Comparison of ENCODE assay signal across 10 mouse cellular contexts in the genomic region with DNA sequence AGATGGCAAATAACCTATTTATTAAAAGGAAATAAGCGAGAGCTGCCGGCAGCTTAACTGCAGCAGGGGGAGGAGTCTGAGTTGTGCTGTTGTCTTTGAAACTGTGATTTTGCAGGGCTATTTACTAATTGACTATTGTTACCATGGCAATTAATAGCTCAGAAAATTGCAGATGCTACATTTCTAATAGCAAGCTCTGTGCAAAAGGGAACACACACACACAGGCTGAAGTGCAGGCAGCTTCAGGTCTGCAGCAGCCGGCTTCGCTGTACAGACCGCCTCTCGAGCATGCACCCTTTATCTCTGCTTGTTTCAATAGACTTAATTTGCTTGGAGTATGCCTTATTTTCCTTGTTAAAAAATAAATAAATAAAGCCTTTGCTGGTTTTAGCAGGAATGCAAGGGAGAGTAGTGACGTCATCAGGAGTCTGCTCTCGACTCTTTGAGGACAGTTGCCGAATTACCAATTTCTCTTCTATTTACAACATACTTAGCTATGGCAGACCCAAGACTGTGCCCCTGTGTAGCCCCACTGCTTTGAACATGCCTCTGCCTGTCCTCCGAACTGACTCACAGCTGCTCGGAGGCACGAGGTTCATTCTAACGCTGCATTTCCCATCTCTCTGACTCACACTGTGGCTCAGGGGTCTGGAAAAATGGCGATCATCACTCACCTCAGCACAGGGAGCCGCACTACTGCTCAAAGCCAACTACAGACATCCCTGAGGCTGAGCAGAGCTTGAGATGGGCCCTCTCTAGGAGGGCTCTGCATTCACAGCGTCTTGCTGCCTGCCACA.
A peak's percentile ranks its signal among the peaks of the same experiment; 100 is the strongest.
DNase-seq lines count a peak whose midpoint lies in the region; ATAC-seq and TF ChIP-seq lines count a peak whose summit lies in the region.
"Had no signal": no experiment of that assay in that cellular context is flagged by ENCODE, and none has a peak within 500 bp of the region (broad histone marks: within the 10 kb centered on the region; RNA-seq: fewer than 3 reads in every experiment).

No protein-coding gene starts in this region.

- TF ChIP-seq CTCF in stomach, postnatal 0 days (IDR thresholded peaks at IDR 0.05; ENCODE audit: low read depth): no peak

- no peak for DNase-seq in lung, postnatal 36 days
- no peak for DNase-seq in stomach, postnatal 0 days (ENCODE audit: low spot score)
- no peak for DNase-seq in adrenal gland, adult 18-20 months (ENCODE audit: low spot score in 2 of 2)
- no peak for DNase-seq in T-cell, adult 2 months (ENCODE audit: low spot score)
- DNase-seq: lung, adult 18-20 months; thymus, postnatal 4 days had no signal

- WGBS in lung, embryonic 15.5 days: 73% methylated on average over 16 of the region's 16 CpGs
- WGBS in forebrain, embryonic 13.5 days: 46% methylated on average over 16 of the region's 16 CpGs
- 75% methylated on average over 16 of the region's 16 CpGs for WGBS in midbrain, embryonic 12.5 days
- 44% methylated on average over 16 of the region's 16 CpGs for WGBS in stomach, postnatal 0 days

- no peak overlapping the region for H3K9ac ChIP-seq in lung, embryonic 15.5 days
- peak overlapping the region; percentile 8; the same call in 1 of the 2 replicates for H3K9ac ChIP-seq in forebrain, embryonic 13.5 days
- no peak overlapping the region for H3K9ac ChIP-seq in midbrain, embryonic 12.5 days (replicated peaks)
- H3K9ac ChIP-seq in stomach, postnatal 0 days (ENCODE audit: low read length): no peak overlapping the region

- H3K4me2 ChIP-seq in lung, embryonic 15.5 days: no peak overlapping the region
- H3K4me2 ChIP-seq in forebrain, embryonic 13.5 days: peak overlapping the region; percentile 27
- no peak overlapping the region for H3K4me2 ChIP-seq in midbrain, embryonic 12.5 days (replicated peaks)
- H3K4me2 ChIP-seq in stomach, postnatal 0 days (replicated peaks; ENCODE audit: low read depth): no peak overlapping the region

- TF ChIP-seq EP300 in stomach, postnatal 0 days (optimal IDR thresholded peaks at IDR 0.05): no peak

- no peak for ATAC-seq in lung, embryonic 15.5 days (ENCODE audit: borderline replicate concordance, extremely low read depth, low FRiP score, low TSS enrichment)
- ATAC-seq in forebrain, embryonic 13.5 days: peak; percentile 91
- ATAC-seq in midbrain, embryonic 12.5 days (ENCODE audit: low FRiP score, low read depth): peak; percentile 57; the same call in 1 of the 2 replicates
- peak; percentile 39; the same call in 1 of the 2 replicates for ATAC-seq in stomach, postnatal 0 days (ENCODE audit: low FRiP score, low TSS enrichment)
- no peak for ATAC-seq in inflammation-experienced regulatory T-cells, adult 6 months

- H3K36me3 ChIP-seq in lung, embryonic 15.5 days: peaks cover 25% of the 10 kb centered on the region
- peaks cover 42% of the 10 kb centered on the region for H3K36me3 ChIP-seq in forebrain, embryonic 13.5 days (ENCODE audit: poor library complexity, severe bottlenecking)
- peaks cover 39% of the 10 kb centered on the region for H3K36me3 ChIP-seq in midbrain, embryonic 12.5 days
- peaks cover 7% of the 10 kb centered on the region for H3K36me3 ChIP-seq in stomach, postnatal 0 days (ENCODE audit: control insufficient read depth, insufficient read depth, low read length)

- H3K27me3 ChIP-seq in lung, embryonic 15.5 days: no peaks in the 10 kb centered on the region
- no peaks in the 10 kb centered on the region for H3K27me3 ChIP-seq in forebrain, embryonic 13.5 days
- H3K27me3 ChIP-seq in midbrain, embryonic 12.5 days: no peaks in the 10 kb centered on the region
- H3K27me3 ChIP-seq in stomach, postnatal 0 days (ENCODE audit: control insufficient read depth, insufficient read depth, low read length): no peaks in the 10 kb centered on the region

- H3K4me1 ChIP-seq in lung, embryonic 15.5 days: no peaks in the 10 kb centered on the region
- peaks cover 22% of the 10 kb centered on the region for H3K4me1 ChIP-seq in forebrain, embryonic 13.5 days
- H3K4me1 ChIP-seq in midbrain, embryonic 12.5 days: peaks cover 9% of the 10 kb centered on the region; the same call in 1 of the 2 replicates
- H3K4me1 ChIP-seq in stomach, postnatal 0 days (replicated peaks; ENCODE audit: control insufficient read depth, insufficient read depth): no peaks in the 10 kb centered on the region

- no peaks in the 10 kb centered on the region for H3K9me3 ChIP-seq in lung, embryonic 15.5 days
- H3K9me3 ChIP-seq in forebrain, embryonic 13.5 days (replicated peaks): no peaks in the 10 kb centered on the region
- no peaks in the 10 kb centered on the region for H3K9me3 ChIP-seq in midbrain, embryonic 12.5 days
- H3K9me3 ChIP-seq in stomach, postnatal 0 days (ENCODE audit: control insufficient read depth, low read length): no peaks in the 10 kb centered on the region

- 0 out of 2 replicates have a peak overlapping the region, but pooled peaks have one; percentile 29 for H3K27ac ChIP-seq in lung, embryonic 15.5 days
- peak overlapping the region; percentile 84 for H3K27ac ChIP-seq in forebrain, embryonic 13.5 days
- no peak overlapping the region for H3K27ac ChIP-seq in midbrain, embryonic 12.5 days (replicated peaks)
- peak overlapping the region; percentile 70 for H3K27ac ChIP-seq in stomach, postnatal 0 days (replicated peaks)

- no peak overlapping the region for H3K4me3 ChIP-seq in lung, embryonic 15.5 days
- H3K4me3 ChIP-seq in forebrain, embryonic 13.5 days: no peak overlapping the region
- no peak overlapping the region for H3K4me3 ChIP-seq in midbrain, embryonic 12.5 days
- H3K4me3 ChIP-seq in stomach, postnatal 0 days (ENCODE audit: low read depth, low read length): no peak overlapping the region

Comparison
In these comparisons a context has a peak if more than half of its experiments do, and no peak if none do; other contexts are left out.
1. ATAC-seq: peak in forebrain, embryonic 13.5 days (single experiment), midbrain, embryonic 12.5 days (single experiment) and stomach, postnatal 0 days (single experiment); none in lung, embryonic 15.5 days (single experiment) and inflammation-experienced regulatory T-cells, adult 6 months (single experiment).